Mouse (Mus musculus): ENCODE results near the gene Cdh26.

The Cdh26 gene

DNA sequence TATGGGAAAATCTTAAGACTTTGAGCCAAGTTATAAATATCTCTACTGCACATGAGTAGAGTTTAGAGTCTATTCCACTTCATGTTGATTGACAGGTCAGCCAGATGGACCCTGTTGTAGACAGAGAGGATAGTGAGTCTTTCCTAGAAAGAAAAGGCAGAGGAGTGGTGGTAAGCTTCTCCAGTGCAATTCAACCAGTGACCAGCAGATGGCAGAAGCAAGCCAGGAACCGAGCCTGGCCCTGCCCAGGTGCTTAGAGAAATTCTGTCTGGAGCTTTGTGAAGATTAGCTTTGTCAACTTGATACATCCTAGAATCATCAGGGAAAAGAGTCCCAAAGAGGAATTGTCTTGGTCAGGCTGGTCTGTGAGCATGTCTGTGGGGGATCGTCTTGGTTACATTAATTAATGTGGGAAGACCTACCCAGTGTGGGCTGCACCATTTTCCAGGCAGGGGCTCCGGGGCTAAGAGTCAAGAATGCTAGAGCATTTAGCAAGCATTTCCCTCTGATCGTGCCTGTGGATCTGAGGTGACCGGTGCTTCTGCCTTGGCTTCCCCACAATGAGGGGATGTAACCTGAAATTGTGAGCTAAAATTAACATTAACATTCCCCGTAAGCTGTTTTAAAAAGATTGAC is 77.2 kb downstream of the Cdh26 start:
- peak; percentile 73 for DNase-seq (ENCODE audit: low read depth, low spot score)

DNA sequence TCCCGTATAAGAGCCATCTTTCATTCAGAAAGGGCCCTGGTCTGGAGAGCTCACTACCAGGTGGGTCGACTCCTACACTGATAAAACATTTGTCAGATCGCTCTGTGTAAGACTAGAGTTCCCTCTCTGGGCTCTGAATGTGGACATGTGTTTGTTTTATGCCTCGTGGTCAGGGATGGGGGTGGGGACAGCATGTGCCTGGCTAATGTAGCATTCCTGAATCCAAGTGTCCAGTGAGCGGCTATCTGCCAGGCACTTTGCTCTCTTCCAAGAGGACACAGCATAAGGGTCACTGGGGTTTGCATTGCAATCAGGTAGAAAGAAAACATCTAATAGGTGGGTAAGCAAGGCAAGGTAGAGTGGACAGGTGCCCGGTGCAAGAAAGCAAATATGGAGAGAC is 77.9 kb downstream of the Cdh26 start:
- DNase-seq (ENCODE audit: low read depth, low spot score) = no peak

DNA sequence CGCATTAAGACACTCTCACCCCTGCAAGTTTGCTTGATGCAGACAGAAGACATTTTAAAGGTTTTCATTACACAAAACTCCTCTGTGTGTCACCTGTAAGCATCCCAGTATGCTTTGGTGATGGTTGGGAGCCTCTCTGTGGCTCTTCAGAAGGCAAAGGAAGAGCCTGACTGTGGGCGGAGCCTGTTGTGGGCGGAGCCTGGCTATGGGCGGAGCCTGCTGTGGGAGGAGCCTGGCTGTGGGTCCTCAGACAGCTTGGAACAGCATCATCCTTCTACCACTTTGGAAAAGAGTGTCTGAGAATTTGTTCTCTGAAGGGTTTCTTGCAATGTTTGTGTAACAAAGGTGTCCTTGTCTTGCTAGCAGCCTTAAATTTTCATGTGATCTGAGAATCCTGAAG is 82.7 kb downstream of the Cdh26 start:
- DNase-seq (ENCODE audit: low read depth, low spot score) = peak; percentile 84

DNA sequence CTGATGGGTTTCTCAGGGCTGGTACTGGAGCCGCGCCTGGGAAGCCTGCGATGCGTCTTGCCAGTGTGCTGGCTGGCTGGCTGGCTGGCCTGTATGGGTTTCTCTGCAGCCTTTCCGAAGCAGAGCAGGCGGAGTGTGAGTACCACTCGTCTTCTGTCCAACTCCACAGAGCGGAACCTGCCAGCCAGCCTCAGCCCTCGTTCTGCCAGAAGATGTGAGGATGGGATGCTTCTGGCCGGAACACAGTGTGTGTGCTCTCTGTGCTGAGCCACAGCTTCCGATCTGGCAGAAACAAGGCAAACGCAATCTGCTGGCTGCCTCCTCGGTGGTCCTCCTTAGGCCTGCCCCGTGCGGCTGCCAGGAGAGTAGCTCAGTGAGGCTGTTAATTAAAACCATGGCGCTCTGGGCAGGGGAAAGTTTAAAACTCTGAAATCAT is 83.3 kb downstream of the Cdh26 start:
- peak; percentile 41 for DNase-seq (ENCODE audit: low read depth, low spot score)

DNA sequence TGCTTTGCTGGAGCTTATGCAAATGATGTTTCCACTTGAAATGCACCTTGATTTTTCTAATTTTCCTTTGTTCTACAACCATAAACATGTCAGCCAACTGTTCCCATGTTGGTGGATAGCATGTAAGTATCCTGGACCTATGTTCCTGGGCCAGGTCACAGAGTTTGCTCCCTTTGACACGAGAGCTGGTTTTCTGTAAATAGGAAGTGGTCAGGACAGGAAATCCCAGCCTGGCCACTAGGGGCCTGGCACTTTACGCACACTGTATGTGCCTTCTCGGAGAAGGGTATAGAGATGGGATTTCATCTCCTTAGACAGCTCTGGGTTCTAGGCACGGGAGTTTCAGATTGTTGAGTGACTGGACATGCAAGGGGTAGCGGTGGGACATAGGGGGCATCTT is 86.1 kb downstream of the Cdh26 start:
- no peak for DNase-seq (ENCODE audit: low read depth, low spot score)

DNA sequence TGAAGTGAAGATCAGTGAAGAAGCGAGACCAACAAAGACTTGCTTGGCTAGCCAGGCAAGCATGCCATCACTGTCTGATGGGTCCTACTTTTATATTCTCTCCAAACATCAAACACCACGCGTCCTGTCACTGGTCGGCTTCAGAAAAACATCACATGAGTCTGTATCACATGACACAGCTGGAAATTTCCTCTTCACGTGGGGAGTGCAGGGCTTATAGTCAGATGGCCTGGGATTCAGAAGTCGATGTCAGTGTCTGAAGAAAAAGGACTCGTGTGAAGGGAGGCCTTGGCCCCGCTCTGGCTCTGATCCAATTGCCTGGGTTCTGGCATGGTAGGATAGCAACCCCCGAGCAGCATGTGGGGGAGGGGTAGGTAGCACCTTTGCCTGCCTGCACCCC is 86.6 kb downstream of the Cdh26 start:
- no peak for DNase-seq (ENCODE audit: low read depth, low spot score)

DNA sequence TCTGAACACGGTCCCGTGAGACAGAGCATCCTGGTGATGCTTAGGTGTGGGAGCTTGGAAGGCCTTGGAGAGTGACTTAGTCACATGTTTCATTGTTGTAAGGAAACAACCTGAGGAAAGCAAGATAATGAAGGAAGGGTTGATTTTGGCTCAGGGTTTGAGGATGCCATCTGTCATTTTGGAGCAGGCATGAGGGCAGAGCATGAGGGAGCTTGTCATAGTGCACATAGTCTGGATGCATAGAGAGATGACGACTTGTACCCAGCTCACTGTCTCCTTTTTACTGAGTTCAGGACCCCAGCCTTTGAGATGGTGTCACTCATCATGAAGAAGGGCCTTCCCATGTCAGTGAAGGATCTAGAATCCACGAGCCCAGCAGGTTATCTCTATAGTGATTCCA is 89.0 kb downstream of the Cdh26 start:
- no peak for DNase-seq (ENCODE audit: low read depth, low spot score)

DNA sequence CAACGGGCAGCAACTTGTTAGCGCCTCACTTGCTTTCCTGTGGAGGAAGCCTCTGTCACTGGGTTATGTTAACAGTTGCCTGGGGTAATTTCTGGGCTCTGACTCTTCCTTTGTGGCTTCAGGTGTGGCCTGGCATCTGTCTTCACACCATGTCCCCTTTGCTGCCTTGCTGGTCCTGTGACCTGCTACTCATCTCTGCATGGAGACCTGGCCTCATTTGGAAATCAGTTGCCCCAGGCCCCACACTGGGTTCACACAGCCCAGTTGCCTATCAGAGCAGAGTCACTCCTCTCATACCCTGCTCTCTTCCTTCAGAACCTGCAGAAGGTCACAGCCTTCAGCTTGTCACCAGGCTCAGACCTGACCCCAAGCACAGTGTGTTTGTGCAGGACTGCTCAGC is 89.9 kb downstream of the Cdh26 start:
- no peak for DNase-seq (ENCODE audit: low read depth, low spot score)

DNA sequence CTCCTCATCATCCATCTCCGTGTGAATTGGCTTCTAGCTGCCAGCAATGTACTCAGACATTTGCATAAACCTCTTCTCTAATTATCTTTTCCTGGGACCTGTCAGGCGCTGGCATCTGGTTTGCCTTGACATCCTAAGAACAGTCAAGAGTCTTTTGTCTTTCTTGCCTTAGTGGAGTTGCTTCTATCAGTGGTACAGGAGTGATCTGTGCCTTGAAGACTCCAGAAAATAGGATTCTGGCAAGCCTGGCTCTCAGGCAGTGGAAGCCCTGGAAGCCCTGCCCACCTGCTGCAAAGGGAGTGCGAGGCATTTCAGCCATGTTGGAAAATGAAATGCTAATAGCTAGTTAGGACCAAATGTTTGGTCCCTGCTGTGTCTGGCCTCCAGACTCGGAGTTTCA is 92.0 kb downstream of the Cdh26 start:
- no peak for DNase-seq (ENCODE audit: low read depth, low spot score)

DNA sequence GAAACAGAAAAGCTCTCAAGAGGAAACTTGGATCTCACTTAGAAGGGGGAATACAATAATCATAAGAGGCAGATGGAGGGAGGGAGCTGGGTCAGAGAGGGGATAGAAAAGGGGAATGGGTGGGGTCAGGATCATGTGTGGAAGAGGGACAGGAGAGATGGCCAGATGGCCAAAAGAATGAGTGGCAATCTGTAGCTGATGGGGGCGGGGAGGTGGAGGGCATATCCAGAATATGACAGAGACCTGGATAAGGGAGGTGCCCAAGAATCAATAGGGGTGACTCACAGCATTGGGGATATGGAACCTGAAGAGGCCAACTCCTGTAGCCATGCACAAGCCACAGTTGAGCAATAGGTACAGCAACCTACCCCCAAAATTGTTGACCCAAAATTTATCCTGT is 92.5 kb downstream of the Cdh26 start:
- no peak for DNase-seq (ENCODE audit: low read depth, low spot score)

DNA sequence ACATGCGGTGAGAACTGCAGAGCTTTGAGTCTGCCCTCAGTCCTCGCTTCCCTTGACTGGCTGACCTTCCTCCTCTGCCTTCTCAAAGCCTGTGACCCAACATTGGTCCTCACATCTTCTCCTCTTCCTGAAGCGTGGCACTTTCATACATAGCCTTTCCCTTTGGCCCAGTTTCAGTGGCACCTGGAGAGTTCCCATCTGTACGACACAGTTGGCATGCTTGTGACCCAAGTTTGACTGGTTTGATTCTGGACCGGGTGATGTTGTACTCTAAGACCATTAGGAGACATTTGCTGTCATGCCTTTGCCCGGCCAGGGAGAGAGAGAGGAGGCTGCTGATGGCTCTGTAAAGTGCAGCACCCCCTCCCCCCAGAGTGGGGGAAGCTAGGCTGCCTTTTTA is 96.4 kb downstream of the Cdh26 start:
- no peak for DNase-seq (ENCODE audit: low read depth, low spot score)

DNA sequence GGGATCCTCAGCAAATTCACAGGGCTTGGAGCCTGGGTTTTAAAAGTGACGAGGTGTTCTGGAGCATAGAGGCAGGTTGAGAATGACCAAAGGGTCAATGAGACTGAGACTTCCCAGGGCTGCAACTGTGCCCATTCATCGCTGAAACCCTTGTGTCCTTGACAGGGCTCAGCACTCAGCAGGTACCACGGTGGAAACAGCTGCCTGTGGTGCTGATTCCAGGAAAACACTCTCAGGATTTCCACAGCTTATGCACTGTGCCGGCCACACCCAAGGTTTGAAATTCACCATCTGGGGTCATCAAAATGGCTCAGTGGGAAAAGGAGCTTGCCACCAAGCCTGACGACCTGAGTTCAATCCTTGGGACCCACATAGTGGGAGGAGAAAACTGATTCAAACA is 100.9 kb downstream of the Cdh26 start:
- peak; percentile 40 for DNase-seq (ENCODE audit: low read depth, low spot score)

DNA sequence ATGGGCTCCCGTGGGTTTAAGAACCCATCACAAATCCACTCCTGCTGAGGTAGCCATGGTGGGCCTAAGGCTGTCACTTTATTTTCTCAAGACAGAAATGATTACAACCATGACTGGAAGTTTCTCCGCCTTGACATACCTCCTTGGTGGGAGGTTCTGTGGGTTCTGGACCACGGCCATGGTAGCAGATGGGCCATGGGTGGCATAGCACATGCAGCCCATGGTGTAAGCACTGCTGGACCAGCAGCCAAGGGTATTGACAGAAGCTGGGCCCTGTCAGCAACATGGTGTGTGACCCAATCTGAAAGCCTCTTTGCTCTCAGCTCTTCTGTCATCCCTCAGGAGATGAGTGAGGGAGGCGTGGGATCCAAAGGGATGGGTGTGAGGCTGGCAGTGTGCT is 106.2 kb downstream of the Cdh26 start:
- DNase-seq (ENCODE audit: low read depth, low spot score) = no peak
